Mouse (Mus musculus) urinary bladder, postnatal 25 days (tissue): ENCODE measurements around the gene Keap1.
"Not testable (repeated sequence)": the region's sequence is repeated elsewhere in the genome, so short reads cannot be mapped to it uniquely, and the experiment has no call there.

ENCODE experiments used
- DNase-seq: peaks from one replicate; pipeline ENCODE4 v3.0.0; 2022; ENCODE audit warnings: low spot score

Keap1 gene

DNA sequence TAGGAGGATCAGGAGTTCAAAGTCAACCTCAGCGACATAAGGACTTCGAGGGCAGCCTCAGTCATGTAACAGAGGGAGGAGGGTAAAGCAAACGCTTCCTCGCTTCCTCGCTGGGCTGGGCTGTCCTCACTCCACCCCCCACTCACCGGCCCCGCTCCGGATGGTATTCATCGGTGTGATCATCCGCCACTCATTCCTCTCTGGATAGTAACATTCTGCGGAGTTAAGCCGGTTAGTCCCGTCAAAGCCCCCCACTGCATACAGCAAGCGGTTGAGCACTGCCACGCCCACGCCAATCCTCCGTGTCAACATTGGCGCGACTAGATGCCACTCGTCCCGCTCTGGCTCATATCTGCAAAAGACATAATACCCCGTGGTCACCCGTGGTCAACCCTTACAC, 7.6 kb downstream of the Keap1 start:
- no peak for DNase-seq

DNA sequence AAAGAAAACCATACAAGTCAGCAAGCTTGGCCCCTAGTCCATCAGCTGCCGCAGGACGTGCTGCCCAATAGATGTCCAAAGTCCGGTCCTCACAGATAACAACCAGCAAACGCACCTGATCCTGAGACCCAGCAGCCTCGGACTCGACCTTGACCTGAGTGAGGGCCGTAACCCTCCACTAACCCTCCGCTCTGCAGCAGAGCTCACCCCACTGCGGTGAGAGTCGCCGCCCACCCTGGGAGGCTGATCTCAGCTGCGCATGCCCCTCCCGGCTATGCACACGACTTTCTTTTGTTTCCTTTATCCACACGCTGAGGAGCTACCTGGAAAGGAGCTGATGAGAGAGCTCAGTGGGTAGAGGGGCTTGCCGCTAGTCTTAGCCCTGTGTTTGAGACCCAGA, 11.8 kb downstream of the Keap1 start:
- DNase-seq: no peak

DNA sequence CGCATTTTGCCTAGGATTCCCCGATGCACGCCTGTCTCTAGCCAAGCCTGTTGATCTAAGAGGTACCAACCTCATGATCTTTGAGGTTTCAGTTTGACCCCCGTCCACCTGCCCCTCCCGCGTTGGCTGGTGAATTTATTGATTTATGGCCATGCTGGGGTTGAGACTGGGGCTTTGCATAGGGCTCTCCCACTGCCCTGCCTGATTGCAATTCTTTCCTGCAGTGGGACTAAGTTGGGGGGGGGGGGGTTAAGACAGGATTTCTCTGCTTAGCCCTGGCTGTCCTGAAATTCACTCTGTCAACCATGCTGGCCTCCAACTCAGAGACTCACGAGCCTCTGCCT, 13.8 kb downstream of the Keap1 start:
- DNase-seq: no peak

DNA sequence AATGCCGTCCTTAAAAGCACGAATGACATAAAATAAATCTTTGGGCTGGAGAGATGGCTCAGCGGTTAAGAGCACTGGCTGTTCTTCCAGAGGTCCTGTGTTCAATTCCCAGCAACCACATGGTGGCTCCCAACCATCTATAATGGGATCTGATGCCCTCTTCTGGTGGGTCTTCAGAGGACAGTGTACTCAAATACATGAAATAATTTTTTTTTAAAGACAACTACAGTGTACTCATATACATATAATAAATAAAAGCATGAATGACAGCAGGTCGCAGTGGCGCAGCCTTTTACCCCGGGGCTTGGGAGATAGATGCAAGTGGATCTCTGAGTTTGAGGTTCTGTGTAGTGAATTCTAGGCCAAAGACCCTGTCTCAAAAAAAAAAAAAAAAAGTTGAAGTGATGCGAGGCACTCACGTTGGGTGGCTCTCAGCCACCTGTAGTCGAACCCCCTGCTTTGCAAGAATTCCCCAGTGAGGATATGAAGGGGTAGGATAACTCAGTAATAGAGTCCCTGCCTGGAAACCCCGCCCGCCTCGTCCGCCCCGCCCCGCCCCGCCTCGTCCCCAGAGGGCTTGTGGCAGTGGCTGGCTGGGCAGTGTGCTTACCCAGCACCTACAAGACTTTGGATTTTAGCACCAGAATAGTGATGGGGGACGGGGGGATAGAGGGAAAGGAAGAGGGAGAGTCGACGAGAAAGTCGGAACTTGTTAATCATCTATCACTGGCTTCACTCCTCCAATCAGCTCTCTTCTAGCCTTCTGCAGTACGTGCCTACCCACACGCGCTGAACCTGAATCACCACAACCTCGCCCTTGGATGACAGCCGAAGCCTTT, 14.4 kb downstream of the Keap1 start:
- no peak for DNase-seq

DNA sequence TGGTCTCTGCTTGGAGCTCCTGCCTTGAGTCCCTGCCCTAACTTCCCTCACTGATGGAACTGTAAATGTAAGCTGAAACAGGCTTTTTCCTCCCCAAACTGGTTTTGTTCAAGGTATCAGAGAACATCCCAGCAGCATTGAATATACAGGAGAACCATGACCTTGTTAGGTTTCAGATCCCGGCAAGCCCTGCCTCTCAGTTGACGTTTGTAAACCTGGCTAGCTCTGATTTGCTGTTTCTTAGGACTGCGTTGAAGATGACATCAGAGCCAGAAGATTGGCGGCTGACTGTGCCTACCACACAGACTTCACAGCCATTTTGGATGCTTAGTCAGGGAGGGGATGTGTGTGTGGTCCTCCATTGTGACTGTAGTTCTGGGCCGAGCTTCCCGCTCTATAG, 15.3 kb downstream of the Keap1 start:
- DNase-seq: no peak

DNA sequence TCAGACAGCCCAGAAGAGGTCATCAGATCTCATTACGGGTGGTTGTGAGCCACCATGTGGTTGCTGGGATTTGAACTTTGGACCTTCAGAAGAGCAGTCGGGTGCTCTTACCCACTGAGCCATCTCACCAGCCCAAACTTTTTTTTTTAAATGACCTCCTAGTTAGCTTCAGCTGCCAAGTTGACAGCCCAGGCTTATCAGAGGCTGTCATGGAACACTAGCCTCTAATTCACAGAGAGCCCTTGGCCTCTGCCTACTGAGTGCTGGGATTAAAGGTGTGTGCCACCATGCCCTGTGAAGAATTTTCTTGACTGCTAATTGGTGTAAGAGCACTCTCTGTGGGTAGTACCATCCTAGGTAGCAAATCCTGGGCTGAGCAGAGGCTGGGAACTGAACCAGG, 15.7 kb downstream of the Keap1 start:
- DNase-seq: not testable (repeated sequence)

DNA sequence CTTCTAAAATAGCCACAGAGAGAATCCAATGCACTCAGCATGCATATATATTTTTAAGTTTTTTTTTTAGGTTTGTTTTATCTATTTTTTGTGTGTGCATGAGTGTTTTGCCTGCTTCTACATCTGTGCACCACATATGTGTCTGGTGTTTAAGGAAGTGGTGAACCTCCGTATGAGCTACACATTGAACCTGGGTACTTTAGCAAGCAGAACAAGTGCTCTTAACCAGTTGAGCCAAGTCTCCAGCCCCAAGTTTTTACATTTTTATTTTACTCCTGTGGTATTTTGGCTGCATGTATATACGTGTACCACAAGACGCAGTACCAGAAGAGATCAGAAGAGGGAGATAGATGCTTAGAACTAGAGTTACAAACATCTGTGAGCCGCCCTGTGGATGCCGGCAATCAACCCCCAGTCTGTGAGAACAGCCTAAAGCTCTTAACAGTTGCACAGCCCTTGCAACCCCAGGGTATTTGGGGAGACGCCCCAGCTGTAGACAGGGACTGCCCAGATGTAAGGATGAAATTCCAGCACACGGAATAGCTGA, 17.7 kb downstream of the Keap1 start:
- DNase-seq: no peak

DNA sequence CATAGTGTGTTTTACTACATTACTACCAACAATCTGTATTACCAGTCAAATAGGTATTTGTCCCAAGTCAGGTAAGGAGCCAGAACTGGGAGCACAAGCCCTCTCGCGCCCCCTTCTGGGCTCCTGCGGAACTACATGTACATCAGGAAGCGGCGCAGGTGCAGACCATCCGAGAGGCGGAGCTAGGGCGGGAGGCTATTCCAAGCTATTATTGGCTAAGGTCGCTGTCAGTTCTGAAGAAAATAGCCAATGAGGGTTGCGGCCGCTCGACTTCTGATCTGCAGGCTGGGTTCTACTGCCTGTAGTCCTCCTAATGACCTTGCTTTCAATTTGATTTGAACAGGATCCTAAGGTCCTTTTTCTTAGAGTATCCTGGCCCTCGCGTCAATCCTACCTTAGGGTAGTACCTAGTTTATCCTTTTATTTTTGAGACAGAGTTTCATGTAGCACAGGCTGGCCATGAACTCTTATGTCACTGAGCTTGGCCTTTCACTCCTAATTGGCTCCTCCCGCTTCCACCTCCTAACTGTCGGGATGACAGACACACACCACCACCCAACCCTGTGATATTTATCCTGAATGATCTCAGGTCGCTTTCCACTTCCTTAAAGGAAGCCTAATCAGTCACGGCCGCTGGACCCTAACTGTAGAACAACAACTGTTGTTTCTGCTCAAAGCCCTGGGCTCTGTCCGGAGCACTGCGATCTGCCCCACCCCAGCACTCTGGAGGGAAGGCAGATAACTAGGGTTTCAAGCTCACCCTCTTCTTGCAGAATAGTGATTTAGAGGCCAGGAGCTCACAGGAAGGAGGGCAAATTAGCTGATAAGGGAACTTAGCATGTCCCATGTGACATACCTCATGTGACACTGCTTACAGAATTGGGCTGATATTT, 18.4 kb downstream of the Keap1 start:
- DNase-seq: peak; percentile 90

DNA sequence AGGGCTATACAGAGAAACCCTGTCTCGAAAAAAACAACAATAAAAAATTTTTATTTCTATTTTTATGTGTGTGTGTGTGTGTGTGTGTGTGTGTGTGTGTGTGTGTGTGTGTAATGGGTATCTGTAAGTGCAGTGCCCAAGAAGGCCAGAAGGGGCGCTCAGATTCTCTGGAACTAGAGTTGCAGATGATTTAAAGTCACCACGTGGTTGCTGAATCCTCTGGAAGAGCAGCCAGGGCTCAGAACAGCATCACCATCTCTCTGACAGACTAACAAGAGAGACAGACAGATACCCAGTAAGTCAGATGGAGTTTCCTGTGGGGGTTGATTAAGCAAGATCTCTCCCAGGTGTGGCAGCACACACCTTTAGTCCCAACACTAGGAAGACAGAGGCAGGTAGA, 19.3 kb downstream of the Keap1 start:
- DNase-seq: no peak

DNA sequence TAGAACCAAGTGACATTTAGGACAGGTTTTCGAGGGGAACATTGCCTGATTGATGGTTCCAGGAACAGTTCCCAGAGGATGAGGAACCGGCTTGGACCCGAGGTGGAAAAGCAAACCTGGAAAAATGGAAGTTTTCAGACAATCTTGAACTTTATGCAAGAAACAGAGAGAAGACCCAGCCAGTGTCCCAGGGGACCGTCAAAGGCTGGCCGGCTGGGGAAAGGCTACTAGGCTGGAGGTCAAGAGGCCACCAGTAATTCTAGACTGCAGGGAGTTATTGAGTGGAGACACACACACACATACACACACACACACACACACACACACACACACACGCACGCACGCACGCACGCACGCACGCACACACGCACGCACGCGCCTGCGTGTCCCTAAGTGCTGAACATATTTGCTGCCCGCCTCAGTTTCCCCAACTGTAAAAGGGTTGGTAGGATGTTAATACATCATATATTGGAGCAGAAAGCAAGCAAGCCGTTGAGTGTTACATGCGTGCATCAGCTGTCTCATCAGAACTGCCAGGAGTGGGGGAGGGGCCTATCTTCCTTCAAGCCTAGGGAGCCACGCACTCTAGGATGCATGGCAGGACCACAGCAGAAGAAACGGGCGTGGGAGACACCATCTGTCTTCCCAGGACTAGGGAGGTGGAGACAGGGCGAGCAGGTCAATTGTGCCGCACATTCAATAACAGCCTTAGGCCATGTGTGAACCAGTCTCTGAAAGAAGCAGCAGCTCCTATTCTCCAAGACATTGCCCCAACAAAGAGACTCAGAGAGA, 22.9 kb downstream of the Keap1 start:
- no peak for DNase-seq

DNA sequence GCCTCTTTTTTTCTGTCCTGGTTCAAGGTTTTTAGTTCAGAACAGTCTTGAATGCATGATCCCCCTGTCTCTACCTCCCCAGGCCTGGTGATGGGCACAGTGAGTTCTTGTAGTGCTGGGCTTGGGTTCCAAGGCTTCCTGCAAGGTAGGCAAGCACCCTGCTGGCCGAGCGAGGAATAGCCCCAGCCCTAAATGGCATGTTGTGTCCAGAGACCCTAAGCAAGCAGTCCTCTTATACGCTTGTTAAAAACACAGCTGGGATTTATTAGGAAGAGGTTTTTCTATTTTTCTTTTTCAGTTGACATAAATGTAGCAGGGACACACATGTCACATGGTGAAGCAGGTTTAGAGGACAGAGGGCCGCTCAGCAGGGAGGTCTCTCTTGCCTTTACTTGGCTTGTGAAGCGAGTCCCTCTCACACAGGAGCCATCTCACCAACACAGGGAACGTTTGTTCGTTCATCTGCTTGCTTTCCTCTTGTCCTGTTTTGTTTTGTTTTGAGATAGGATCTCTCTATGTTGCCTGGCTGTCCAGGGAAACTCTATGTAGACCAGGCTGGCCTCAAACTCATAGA, 25.5 kb downstream of the Keap1 start:
- DNase-seq: no peak

DNA sequence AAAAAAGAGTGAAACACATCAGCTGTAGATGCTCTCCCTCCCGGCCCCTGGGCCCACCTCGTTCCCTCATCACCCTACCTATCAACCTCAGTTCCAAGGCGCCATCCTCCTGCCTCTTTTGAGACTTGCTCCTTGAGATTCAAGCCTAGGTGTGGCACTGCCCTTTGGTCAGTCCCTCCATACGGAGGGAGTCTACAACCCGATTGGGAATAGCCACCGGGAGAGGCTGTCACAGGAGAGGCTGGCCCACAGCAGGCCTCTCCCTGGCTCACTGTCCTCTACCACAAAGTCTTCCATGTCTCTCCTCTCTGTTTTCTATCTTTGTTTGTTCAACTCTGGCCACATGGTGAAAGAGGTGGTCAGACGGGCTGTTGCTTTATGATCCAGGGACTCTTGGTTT, 27.5 kb downstream of the Keap1 start:
- no peak for DNase-seq

DNA sequence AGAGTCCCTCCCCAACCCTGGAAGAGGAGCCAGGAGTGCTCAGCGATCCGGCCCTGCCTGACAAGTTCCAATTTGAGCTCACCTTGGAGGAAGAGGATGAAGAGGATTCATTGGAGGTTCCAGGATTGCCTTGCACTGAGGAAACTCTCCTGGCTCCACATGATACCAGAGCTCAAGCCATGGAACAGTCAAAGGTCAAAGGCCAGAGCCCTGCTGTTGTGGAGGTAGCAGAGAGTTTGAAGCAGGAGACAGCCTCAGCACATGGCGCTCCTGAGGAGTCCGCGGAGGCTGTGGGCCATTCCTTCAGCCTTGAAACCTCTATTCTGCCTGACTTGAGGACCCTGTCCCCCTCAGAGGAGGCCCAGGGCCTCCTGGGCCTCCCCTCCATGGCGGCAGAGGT, 28.3 kb downstream of the Keap1 start:
- DNase-seq: no peak

DNA sequence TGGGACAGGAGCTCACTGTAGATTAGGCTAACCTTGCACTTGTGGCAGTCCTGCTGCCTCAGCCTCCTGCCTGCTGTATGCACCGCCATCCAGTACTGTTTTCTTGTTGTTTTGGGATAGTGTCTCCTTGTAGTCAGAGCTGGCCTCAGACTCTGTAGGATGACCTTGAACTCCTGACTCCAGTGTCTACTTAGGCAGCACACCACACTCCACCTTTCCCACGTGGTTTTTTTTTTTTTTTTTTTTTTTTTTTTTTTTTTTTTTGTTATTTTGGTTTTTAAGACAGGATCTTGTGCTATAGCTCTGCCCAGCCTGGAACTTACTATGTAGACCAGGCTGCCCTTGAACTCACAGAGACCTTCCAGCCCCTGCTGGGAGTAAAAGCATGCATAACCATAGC, 30.5 kb downstream of the Keap1 start:
- no peak for DNase-seq

DNA sequence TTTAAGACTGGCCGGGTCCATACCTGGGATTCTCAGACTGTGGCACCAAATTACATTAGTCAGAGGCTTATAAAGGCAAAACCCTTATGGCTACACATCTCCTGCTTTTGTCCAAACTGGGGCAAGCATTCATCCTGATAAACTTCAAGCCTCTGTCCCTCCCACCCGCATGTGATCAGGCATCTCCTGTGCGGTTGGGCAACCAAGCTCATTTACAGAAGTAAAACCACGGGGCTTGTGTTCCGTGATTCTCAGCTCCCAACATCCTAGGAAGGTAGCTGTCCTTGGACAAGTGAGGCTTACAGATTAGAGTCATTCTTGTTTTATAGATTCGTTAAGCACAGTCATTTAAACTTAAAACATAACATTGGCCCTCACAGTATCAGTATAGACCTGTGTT, 32.3 kb downstream of the Keap1 start:
- no peak for DNase-seq

DNA sequence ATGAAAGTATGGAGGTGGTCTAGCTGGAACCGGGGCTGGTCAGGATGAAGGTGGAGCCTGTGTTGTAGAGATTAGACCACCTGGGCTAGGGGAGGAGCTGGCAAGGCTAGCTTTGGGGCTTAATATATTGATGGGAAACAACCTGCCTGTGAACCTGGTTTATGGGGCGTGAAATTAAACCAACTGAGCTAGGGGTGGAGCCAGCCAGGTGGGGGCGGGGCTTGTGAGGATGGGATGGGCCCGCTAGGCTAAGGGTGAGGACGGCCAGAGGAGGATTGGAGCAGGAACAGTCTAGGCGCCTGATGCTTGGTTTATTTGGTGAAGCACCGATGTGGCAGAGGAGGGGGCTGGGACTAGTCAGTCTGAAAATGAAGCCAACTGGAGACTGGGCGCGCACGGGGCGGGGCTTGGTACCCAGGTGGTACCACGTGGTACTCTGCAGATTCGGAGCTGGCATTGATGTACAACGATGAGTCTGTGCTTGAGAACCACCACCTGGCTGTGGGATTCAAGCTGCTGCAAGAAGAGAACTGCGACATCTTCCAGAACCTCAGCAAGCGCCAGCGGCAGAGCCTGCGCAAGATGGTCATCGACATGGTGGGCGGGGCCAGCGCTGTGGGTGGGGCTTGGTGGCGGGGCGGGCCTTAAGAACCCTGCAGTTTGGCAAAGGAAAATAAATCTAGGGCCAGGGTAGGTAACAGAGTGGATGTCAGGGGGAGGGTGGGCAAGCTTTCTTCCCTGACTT, 34.5 kb downstream of the Keap1 start:
- no peak for DNase-seq

DNA sequence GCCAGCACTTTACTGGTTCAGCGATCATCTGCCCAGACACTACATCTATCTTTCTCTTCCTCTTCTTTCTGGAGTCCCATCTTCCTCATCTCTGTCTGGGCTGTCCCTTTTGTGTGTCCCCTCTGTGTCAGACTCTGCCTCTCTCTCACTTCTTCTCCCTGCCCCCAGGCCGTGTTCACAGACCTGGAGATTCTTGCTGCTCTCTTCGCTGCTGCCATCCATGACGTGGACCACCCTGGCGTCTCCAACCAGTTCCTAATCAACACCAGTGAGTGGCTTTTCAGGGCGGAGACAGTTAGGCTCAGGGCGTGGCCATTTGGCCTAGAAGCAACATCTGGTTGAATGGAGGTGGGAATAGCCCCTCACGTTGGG, 35.0 kb downstream of the Keap1 start:
- DNase-seq: no peak

DNA sequence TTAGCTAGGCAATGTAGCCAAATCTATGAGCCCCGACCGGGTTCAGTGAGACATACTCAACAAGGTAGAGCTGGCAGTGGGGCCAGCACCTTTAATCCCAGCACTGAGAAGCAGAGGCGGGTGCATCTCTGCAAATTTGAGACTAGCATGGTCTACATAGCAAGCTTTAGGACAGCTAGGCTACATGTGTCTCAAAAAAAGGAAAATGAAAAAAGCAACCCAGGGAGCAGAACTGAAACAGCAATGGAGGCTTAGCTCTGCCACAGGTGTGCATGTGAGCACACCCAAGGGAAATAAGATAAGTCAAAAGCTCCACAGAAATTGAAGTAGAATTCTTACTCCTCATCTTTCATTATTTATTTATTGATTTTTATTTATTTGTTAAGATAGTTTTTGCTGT, 40.2 kb downstream of the Keap1 start:
- no peak for DNase-seq

DNA sequence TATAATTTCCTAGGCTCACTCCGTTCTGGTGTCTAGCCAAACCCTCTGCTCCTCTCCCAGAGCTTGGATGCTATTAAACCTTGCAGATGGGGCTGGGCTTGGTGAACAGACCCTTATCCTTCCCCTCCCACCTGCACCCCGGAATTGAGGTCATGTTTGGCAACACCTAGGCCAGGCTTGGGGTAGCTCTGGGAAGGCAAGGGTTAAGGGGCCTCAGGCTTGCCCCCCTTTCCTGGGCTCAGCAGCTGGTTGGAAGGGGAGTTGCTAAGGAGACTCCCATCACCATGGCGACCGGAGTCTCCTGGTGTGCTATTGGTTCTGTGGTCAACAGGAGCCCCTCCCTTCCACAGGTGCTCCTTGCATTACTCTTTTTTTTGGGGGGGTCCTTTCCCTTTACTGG, 41.2 kb downstream of the Keap1 start:
- no peak for DNase-seq

DNA sequence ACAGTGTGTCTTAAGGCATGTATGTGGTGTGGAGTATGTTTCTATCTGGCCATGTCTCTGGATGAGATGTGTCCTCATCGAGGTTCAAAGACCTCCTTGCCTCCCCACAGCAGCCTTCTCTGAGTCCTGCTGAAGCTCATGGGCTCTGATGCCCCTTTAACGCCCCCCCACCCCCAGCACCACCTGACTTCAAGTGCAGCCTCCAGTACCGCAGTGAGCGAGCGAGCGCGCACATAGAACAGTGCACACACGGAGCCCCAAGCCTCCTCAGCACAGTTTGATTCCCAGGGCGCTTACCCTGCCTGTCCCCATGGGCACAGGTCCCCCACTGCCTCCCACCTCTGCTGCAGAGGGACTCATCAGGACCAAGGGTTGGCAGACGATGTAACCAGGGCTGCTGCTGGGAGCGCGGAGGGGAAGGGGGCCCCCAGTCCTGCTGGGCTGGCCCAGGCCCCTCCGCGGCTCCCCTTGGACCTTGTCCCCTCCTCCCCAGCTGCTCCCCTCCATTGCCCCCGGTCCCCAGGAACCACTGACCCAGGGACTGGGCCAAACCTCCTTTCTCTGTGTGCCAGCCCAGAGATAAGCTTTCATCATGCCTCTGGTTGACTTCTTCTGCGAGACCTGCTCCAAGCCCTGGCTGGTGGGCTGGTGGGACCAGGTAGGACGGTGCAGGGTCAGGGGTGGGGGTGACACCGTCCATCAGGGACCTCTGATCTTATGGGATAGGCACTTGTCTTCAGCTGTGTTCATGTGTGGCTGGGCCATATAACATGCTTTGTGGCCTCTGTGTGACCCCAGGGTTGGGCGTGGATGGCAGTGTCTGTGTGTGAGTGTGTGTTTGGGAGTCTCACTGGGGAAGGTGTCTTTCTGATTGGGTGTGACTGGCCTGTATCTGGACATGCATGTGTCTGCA, 42.4 kb downstream of the Keap1 start:
- DNase-seq: no peak
